Mouse (Mus musculus): ENCODE measurements around the gene Vasp. TPM values are rescaled to one million over a fixed set of nuclear protein-coding genes. Genes with fewer than 3 reads are reported as not detected.

Gene Vasp
- total RNA-seq, 1 experiment: 92.5 TPM

GRCm38 (mm10) chr7:19265928-19266822, 5.4 kb downstream of the Vasp start:
- in situ Hi-C loops (cut with MboI; ENCODE audit: low sequenced_read_pairs in 2 of 2, unreplicated experiment in 2 of 2): no loop called here
- Histone ChIP-seq H3K4me3 (ENCODE audit: insufficient read depth in 1 of 2, low read depth in 1 of 2, low read length in 2 of 2, poor library complexity in 1 of 2, severe bottlenecking in 1 of 2) (no peak overlapping the region), H3K9ac (ENCODE audit: insufficient read depth, low read depth, low read length, poor library complexity, severe bottlenecking) (peak overlapping the region; percentile 39), H3K36me3 (ENCODE audit: control insufficient read depth, insufficient read depth, low read length, poor library complexity, severe bottlenecking) (peaks cover 46% of the 10 kb centered on the region), H3K4me1 (ENCODE audit: control insufficient read depth in 2 of 2, insufficient read depth in 2 of 2, low read length in 2 of 2, poor library complexity in 1 of 2) (peaks cover 9 to 34% of the 10 kb centered on the region in 2 experiments), H3K27ac (ENCODE audit: insufficient read depth, low read depth, low read length, poor library complexity, severe bottlenecking) (peak overlapping the region; percentile 0), H3K9me3 (ENCODE audit: control insufficient read depth, insufficient read depth, low read depth, low read length) (no peaks in the 10 kb centered on the region)
- no peak for DNase-seq (ENCODE audit: low read depth, low spot score)
- TF ChIP-seq HCFC1 (IDR thresholded peaks at IDR 0.05; ENCODE audit: borderline replicate concordance, insufficient read depth, low read length) (no peak), ZC3H11A (IDR thresholded peaks at IDR 0.05; ENCODE audit: borderline replicate concordance, low read depth, low read length) (no peak), MAFK (IDR thresholded peaks at IDR 0.05; ENCODE audit: insufficient read depth, low read depth, low read length) (no peak), ZNF384 (IDR thresholded peaks at IDR 0.05; ENCODE audit: low read depth, low read length) (no peak), CHD2 (IDR thresholded peaks at IDR 0.05; ENCODE audit: low read depth, low read length) (no peak)

DNA sequence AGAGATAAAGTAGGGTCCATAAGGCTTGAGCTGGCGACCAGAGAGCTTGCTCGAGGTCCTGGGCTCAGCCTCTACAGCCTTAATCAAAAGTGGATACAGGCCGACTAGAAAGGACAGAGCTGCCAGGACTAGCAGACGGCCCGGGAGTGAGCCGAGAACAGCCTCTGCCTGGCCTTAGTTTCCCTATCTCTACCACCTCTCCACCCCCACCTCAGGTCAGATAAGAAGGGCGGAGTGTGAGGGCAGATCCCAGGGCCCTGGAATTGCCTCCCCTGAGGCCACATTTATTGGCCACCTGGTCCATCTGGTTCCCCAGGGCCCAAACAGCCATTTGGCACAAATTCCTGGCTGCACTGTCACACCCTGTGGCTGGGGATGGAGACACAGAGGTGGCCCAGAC, 6.5 kb downstream of the Vasp start:
- no peak for DNase-seq (ENCODE audit: low read depth, low spot score)
- Histone ChIP-seq H3K9ac (ENCODE audit: insufficient read depth, low read depth, low read length, poor library complexity, severe bottlenecking) (no peak overlapping the region), H3K27ac (ENCODE audit: insufficient read depth, low read depth, low read length, poor library complexity, severe bottlenecking) (no peak overlapping the region), H3K9me3 (ENCODE audit: control insufficient read depth, insufficient read depth, low read depth, low read length) (no peaks in the 10 kb centered on the region), H3K36me3 (ENCODE audit: control insufficient read depth, insufficient read depth, low read length, poor library complexity, severe bottlenecking) (peaks cover 55% of the 10 kb centered on the region), H3K4me1 (ENCODE audit: control insufficient read depth in 2 of 2, insufficient read depth in 2 of 2, low read length in 2 of 2, poor library complexity in 1 of 2) (peaks cover 9 to 38% of the 10 kb centered on the region in 2 experiments), H3K4me3 (ENCODE audit: insufficient read depth in 1 of 2, low read depth in 1 of 2, low read length in 2 of 2, poor library complexity in 1 of 2, severe bottlenecking in 1 of 2) (no peak overlapping the region)
- in situ Hi-C loops (cut with MboI; ENCODE audit: low sequenced_read_pairs in 2 of 2, unreplicated experiment in 2 of 2): no loop called here
- TF ChIP-seq CHD2 (IDR thresholded peaks at IDR 0.05; ENCODE audit: low read depth, low read length): no peak
- TF ChIP-seq HCFC1 (IDR thresholded peaks at IDR 0.05; ENCODE audit: borderline replicate concordance, insufficient read depth, low read length): no peak
- no peak for TF ChIP-seq ZNF384 (IDR thresholded peaks at IDR 0.05; ENCODE audit: low read depth, low read length)
- TF ChIP-seq ZC3H11A (IDR thresholded peaks at IDR 0.05; ENCODE audit: borderline replicate concordance, low read depth, low read length): no peak
- TF ChIP-seq MAFK (IDR thresholded peaks at IDR 0.05; ENCODE audit: insufficient read depth, low read depth, low read length): no peak

DNA sequence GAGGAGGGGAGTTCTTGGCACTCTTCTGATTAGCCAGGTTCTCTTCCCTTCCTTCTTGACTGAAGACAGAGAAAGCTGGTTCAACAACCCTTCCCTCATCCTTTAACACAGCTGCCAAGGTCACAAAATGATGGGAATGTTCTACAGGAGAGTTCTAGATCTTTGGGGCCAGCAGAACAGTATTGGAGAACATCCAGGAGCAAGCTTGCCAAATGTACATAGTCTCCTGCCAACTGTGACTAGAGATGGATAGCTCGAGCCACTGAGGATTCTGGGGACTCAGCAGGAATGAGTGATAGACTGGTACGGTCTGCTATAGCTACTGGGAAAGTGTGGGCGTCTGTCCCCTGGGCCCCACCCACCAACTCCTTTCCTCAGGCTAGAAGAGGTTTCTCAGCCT, 13.3 kb downstream of the Vasp start:
- peaks cover 44% of the 10 kb centered on the region for H3K36me3 ChIP-seq (ENCODE audit: control insufficient read depth, insufficient read depth, low read length, poor library complexity, severe bottlenecking)
- TF ChIP-seq ZC3H11A (IDR thresholded peaks at IDR 0.05; ENCODE audit: borderline replicate concordance, low read depth, low read length) (no peak), CHD2 (IDR thresholded peaks at IDR 0.05; ENCODE audit: low read depth, low read length) (no peak), HCFC1 (IDR thresholded peaks at IDR 0.05; ENCODE audit: borderline replicate concordance, insufficient read depth, low read length) (no peak), MAFK (IDR thresholded peaks at IDR 0.05; ENCODE audit: insufficient read depth, low read depth, low read length) (no peak), ZNF384 (IDR thresholded peaks at IDR 0.05; ENCODE audit: low read depth, low read length) (no peak)
- no peak overlapping the region for H3K9ac ChIP-seq (ENCODE audit: insufficient read depth, low read depth, low read length, poor library complexity, severe bottlenecking)
- H3K4me1 ChIP-seq (ENCODE audit: control insufficient read depth in 2 of 2, insufficient read depth in 2 of 2, low read length in 2 of 2, poor library complexity in 1 of 2): peaks cover 0 to 18% of the 10 kb centered on the region in 2 experiments; a peak in 2 of 4 replicates
- no peak overlapping the region for H3K27ac ChIP-seq (ENCODE audit: insufficient read depth, low read depth, low read length, poor library complexity, severe bottlenecking)
- no peak overlapping the region for H3K4me3 ChIP-seq (ENCODE audit: insufficient read depth in 1 of 2, low read depth in 1 of 2, low read length in 2 of 2, poor library complexity in 1 of 2, severe bottlenecking in 1 of 2)
- in situ Hi-C loops (cut with MboI; ENCODE audit: low sequenced_read_pairs in 2 of 2, unreplicated experiment in 2 of 2): no loop called here
- no peaks in the 10 kb centered on the region for H3K9me3 ChIP-seq (ENCODE audit: control insufficient read depth, insufficient read depth, low read depth, low read length)
- DNase-seq (ENCODE audit: low read depth, low spot score): no peak

- Histone ChIP-seq H3K36me3 (ENCODE audit: control insufficient read depth, insufficient read depth, low read length, poor library complexity, severe bottlenecking) (peaks cover 42% of the 10 kb centered on the region), H3K9me3 (ENCODE audit: control insufficient read depth, insufficient read depth, low read depth, low read length) (no peaks in the 10 kb centered on the region), H3K9ac (ENCODE audit: insufficient read depth, low read depth, low read length, poor library complexity, severe bottlenecking) (no peak overlapping the region), H3K27ac (ENCODE audit: insufficient read depth, low read depth, low read length, poor library complexity, severe bottlenecking) (peak overlapping the region; percentile 14; the same call in 1 of the 2 replicates), H3K4me3 (ENCODE audit: insufficient read depth in 1 of 2, low read depth in 1 of 2, low read length in 2 of 2, poor library complexity in 1 of 2, severe bottlenecking in 1 of 2) (0 out of 4 replicates have a peak overlapping the region, but pooled peaks of 1 of the 2 experiments have one; percentile 8), H3K4me1 (ENCODE audit: control insufficient read depth in 2 of 2, insufficient read depth in 2 of 2, low read length in 2 of 2, poor library complexity in 1 of 2) (peaks cover 0 to 18% of the 10 kb centered on the region in 2 experiments; a peak in 2 of 4 replicates)
- in situ Hi-C loops (cut with MboI; ENCODE audit: low sequenced_read_pairs in 2 of 2, unreplicated experiment in 2 of 2): no loop called here
- peak; percentile 96 for DNase-seq (ENCODE audit: low read depth, low spot score)
- no peak for TF ChIP-seq ZC3H11A (IDR thresholded peaks at IDR 0.05; ENCODE audit: borderline replicate concordance, low read depth, low read length)
- TF ChIP-seq HCFC1 (IDR thresholded peaks at IDR 0.05; ENCODE audit: borderline replicate concordance, insufficient read depth, low read length): 0 out of 2 replicates have a peak, but pooled peaks have one; percentile 26
- TF ChIP-seq CHD2 (IDR thresholded peaks at IDR 0.05; ENCODE audit: low read depth, low read length): 0 out of 2 replicates have a peak, but pooled peaks have one; percentile 42
Observed at GRCm38 (mm10) chr7:19257390-19258022, 14.1 kb downstream of the Vasp start.

Data from ES-E14 (cell line).